Mouse (Mus musculus) adrenal gland, postnatal 0 days (tissue): ENCODE data around the gene Elf3. TPM values are rescaled to one million over a fixed set of nuclear protein-coding genes. Genes with fewer than 3 reads are reported as not detected.

Source experiments
- polyA plus RNA-seq: library from polyadenylated mRNA; unstranded; fragments of >200 nt; fragmentation: Nextera tagmentation; extraction: Ambion mirVana; gene quantifications from 2 replicates; pipeline ENCODE4 v1.2.1, GENCODE M21; 2015

Elf3 gene
- polyA plus RNA-seq: 0.55 and 1.1 TPM in 2 replicates

DNA sequence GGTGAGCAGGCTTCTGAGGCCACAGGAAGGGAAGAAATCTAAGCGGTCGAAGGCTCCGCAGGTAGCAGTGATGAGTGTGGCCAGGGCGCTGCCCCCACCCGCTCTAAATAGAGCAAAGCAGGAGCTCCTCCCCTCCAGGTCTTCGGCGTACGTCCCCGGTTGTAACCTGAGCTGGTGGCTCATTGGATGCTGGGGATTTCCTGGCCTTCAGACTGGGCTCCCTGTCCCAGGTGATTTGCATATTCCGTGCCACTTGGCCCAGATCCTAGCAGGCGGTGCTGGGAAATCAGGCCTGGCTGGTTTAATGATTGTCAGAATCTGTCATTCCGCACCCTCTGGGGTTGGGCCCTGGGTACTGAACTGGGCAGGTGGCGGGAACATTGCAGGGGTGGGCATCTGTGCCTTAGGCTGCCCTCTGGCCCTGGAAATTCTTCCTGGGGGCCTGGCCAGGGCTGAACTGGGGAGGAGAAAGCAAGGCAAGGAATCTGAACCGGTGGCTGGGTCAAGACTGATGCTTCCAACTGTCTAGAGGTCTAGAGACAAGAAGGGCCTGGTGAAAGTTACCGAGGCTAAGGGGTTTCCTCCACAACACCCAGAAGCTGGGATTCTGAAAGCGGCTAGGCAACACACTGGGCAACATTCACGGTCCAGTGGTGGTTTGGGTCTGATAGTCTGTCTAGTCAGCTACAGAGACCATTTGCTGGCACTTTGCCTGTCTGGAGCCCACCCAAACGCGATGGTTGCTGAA is at the start of gene Elf3:
TSS of gene Elf3 (minus strand) at position 189 of the 748 bp plus-strand sequence.

GRCm38 (mm10) chr1:135283826-135284291 is 25.5 kb upstream of the Elf3 start, which contains the start of gene Rnpep:
Gene Rnpep (minus strand): TSS chr1:135284084.

Other genes with a start within 250 kb of the Elf3 start
- 0.37 and 0.38 TPM in 2 replicates for gene Lgr6, start 153.3 kb downstream of the Elf3 start, polyA plus RNA-seq
- 0.71 and 1.9 TPM in 2 replicates for gene Ptpn7, start 125.9 kb downstream of the Elf3 start, polyA plus RNA-seq
- gene Arl8a, start 111.7 kb downstream of the Elf3 start, polyA plus RNA-seq: 66.8 and 98.3 TPM in 2 replicates
- gene Gpr37l1, start 90.9 kb downstream of the Elf3 start, polyA plus RNA-seq: 0.91 and 1.8 TPM in 2 replicates
- gene Rnpep, start 25.5 kb upstream of the Elf3 start, polyA plus RNA-seq: 31.2 and 47.1 TPM in 2 replicates
- gene Timm17a, start 55.2 kb upstream of the Elf3 start, polyA plus RNA-seq: 243 and 312 TPM in 2 replicates
- gene Lmod1, start 66.2 kb upstream of the Elf3 start, polyA plus RNA-seq: 0.32 and 0.50 TPM in 2 replicates
- gene Shisa4, start 116.7 kb upstream of the Elf3 start, polyA plus RNA-seq: 38.7 and 44.2 TPM in 2 replicates
- 33.5 and 41.3 TPM in 2 replicates for gene Ipo9, start 171.9 kb upstream of the Elf3 start, polyA plus RNA-seq